Mouse (Mus musculus): ENCODE results near the gene Bcl9. TPM values are rescaled to one million over a fixed set of nuclear protein-coding genes. Genes with fewer than 3 reads are reported as not detected.

The Bcl9 gene
- polyA plus RNA-seq (2014; fragmentation: Illumina TruSeq; extraction: RNeasy Lipid Tissue Mini Kit (QIAGEN cat#74804)), result 15.0 TPM

DNA sequence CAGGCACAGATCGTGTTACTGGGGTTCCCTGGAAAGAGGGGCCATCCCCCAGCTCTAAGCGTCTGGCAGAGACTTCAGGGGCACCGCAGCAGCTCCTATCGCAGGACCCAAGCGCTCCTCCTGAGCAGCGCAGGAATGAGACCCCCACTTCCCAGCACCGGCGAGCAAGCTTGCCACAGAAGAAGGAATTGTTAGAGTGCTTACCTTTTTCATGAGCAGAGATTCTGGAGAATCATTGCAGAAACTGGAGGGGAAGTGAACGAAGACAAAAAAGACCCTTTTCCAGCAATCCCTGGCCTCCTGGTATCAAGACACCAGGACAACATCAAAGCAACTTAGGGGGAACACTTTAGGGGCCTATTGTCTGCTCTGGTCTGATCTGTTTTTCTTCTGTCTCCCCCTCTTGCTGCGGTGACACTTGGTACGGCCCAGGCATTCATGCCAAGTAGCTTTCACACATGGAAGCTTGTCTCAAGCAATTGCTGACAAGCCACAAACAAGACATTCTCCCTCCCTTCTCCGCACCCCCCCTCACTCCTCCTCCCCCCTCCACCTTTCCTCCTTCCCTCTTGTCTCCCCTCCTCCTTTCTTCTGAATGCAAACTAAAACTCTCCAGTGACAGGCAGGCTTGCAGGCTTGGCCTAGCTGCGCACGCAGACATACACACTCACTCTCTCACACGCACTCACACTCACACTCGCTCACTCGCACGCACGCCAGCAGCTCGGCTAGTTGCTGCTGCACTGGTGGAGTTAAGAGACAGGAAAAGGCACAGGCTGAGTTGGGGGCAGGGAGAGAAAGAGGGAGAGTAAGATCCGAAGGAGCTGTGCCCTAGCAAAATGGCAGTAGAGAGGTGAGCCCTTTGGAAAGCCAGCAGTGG lies at the start of gene Bcl9:
Bcl9 (minus strand) TSS at position 365 of the 880 bp plus-strand sequence.

DNA sequence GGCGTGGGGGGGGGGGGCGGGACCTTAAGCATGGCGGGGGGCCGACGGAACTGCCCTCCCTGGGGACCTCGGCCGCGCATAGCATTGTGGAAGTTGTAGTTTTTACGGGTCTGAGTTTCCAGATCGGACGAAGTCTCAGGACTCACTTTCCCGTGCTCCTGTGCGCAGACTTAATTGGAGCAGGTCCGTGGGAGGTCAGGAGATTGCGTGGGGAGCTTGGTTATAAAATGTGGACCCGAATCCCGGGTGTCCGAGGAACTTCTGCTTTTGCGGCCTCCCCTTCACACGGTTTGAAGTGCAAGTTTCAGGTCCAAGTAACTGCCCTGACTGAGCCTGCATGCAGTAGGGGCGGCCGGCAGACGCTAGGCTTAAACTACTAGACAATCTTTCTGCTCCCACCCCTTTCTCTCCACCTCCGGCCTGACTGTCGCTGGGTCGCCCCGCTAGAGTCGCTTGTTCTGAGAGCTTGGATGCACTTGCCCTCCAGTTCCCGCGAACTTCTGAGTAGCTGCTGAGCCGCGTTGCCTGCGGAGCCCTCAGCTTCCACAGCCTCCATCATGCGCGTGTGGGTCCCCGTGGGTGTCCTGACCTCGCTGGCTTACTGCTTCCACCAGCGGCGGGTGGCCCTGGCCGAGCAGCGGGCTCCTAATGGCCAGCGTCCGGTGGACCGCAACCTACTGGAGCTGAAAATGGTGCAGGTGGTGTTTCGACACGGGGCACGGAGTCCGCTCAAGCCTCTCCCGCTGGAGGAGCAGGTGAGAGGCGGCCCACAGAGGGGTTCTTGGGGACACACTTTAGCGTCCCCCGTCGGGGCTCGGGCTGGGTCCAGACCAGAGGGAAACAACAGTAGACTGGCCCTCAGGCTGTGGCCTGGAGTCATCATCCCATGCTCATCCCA lies 138.9 kb downstream of the Bcl9 start, which contains the start of gene Acp6:
Acp6 (plus strand) TSS at position 167 of the 898 bp plus-strand sequence.

Other genes with a start within 250 kb of the Bcl9 start
- gene Acp6, start 139.1 kb downstream of the Bcl9 start, polyA plus RNA-seq (2014; fragmentation: Illumina TruSeq; extraction: RNeasy Lipid Tissue Mini Kit (QIAGEN cat#74804)), result 16.1 TPM
- gene Olfr1402, start 124.1 kb upstream of the Bcl9 start, polyA plus RNA-seq (2014; fragmentation: Illumina TruSeq; extraction: RNeasy Lipid Tissue Mini Kit (QIAGEN cat#74804)), result not detected

Measured in ovary, adult 10 weeks (tissue).